Mouse (Mus musculus) lung, postnatal 14 days (tissue): Measurements from ENCODE around the gene Msh3.
"Not testable (repeated sequence)": the region's sequence is repeated elsewhere in the genome, so short reads cannot be mapped to it uniquely, and the experiment has no call there.

ENCODE experiments used
- DNase-seq: peaks from one replicate; pipeline ENCODE4 v3.0.0; 2021

Gene Msh3

GRCm38 (mm10) chr13:92354456-92355271, at the start of gene Msh3, which contains the start of gene Dhfr:
Gene Msh3, minus strand, starts transcription at chr13:92355003.
Gene Dhfr, plus strand, starts transcription at chr13:92354726.
- peak; percentile 97 for DNase-seq

GRCm38 (mm10) chr13:92403496-92403895, 48.7 kb upstream of the Msh3 start:
- DNase-seq: no peak

GRCm38 (mm10) chr13:92402063-92402462, 47.3 kb upstream of the Msh3 start:
- DNase-seq: no peak

GRCm38 (mm10) chr13:92398491-92399384, 43.9 kb upstream of the Msh3 start:
- no peak for DNase-seq

GRCm38 (mm10) chr13:92393047-92393661, 38.4 kb upstream of the Msh3 start:
- DNase-seq: no peak

GRCm38 (mm10) chr13:92387367-92387766, 32.6 kb upstream of the Msh3 start:
- no peak for DNase-seq

- not testable (repeated sequence) for DNase-seq
Measured at GRCm38 (mm10) chr13:92371466-92371865, 16.7 kb upstream of the Msh3 start.

- DNase-seq: no peak
Measured at GRCm38 (mm10) chr13:92370811-92371210, 16.0 kb upstream of the Msh3 start.

GRCm38 (mm10) chr13:92365312-92365711, 10.5 kb upstream of the Msh3 start:
- no peak for DNase-seq

- no peak for DNase-seq
Measured at GRCm38 (mm10) chr13:92361609-92362008, 6.8 kb upstream of the Msh3 start.

GRCm38 (mm10) chr13:92357644-92358043, 2.8 kb upstream of the Msh3 start:
- no peak for DNase-seq

- no peak for DNase-seq
Measured at GRCm38 (mm10) chr13:92356376-92356775, 1.6 kb upstream of the Msh3 start.

- no peak for DNase-seq
Measured at GRCm38 (mm10) chr13:92355272-92355643, 455 bp upstream of the Msh3 start.

GRCm38 (mm10) chr13:92353956-92354355, 847 bp downstream of the Msh3 start:
- no peak for DNase-seq

- no peak for DNase-seq
Measured at GRCm38 (mm10) chr13:92351100-92351499, 3.7 kb downstream of the Msh3 start.

- DNase-seq: no peak
Measured at GRCm38 (mm10) chr13:92346338-92346737, 8.5 kb downstream of the Msh3 start.

- no peak for DNase-seq
Measured at GRCm38 (mm10) chr13:92344033-92344432, 10.8 kb downstream of the Msh3 start.

- DNase-seq: no peak
Measured at GRCm38 (mm10) chr13:92339787-92340186, 15.0 kb downstream of the Msh3 start.

GRCm38 (mm10) chr13:92337773-92338462, 16.9 kb downstream of the Msh3 start:
- no peak for DNase-seq

GRCm38 (mm10) chr13:92336857-92337256, 17.9 kb downstream of the Msh3 start:
- no peak for DNase-seq

- no peak for DNase-seq
Measured at GRCm38 (mm10) chr13:92332103-92332879, 22.5 kb downstream of the Msh3 start.

GRCm38 (mm10) chr13:92330621-92331020, 24.2 kb downstream of the Msh3 start:
- DNase-seq: no peak
